21 mouse cellular contexts compared by ENCODE assay signal in the genomic region with DNA sequence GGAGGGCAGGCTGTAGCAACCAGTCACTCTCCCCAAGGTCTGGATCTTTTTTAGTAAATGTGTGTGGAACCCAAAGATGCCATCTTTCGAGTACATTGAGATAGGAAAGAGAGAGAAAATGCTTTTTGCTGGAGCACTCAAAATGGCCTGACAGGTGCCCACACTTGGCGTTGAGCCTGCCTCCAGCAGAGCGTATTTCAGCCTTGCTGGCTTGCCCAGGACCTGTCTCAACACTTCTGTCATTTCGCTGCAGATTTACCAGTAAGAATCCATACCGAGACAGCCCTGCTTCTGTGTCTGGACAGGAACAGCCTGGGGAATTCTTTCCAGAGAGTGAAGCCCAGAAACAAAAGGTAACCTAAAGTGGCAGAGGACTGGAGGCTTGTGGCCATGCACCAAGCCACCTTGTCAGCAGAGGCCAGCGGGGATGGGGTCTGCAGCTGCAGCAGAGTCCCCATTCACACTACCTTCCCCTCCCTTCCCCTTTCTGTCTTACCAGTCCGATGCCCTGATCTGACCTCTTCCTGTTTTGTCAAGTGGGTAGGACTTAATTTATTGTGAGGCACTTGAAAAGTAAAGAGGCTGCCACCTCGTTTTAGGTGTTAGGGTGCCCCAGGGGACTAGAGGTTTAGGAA. TPM values are rescaled to one million over a fixed set of nuclear protein-coding genes. Genes with fewer than 3 reads are reported as not detected.
DNase-seq lines count a peak whose midpoint lies in the region; ATAC-seq lines count a peak whose summit lies in the region.
"Had no signal": no experiment of that assay in that cellular context is flagged by ENCODE, and none has a peak within 500 bp of the region (broad histone marks: within the 10 kb centered on the region; RNA-seq: fewer than 3 reads in every experiment).

No protein-coding gene starts in this region.

- no peak overlapping the region for H3K4me3 ChIP-seq in midbrain, embryonic 11.5 days (ENCODE audit: low read depth, low read length)
- H3K4me3 ChIP-seq in midbrain, embryonic 15.5 days = no peak overlapping the region
- H3K4me3 ChIP-seq in forebrain, embryonic 14.5 days (ENCODE audit: low read depth, low read length) = no peak overlapping the region
- H3K4me3 ChIP-seq: embryonic facial prominence, embryonic 15.5 days; forebrain, embryonic 12.5 days; gastrocnemius, adult 2 months; heart, adult 2 months; hindbrain, embryonic 13.5 days; limb, embryonic 15.5 days; neural tube, embryonic 13.5 days had no signal

- no peak overlapping the region for H3K4me2 ChIP-seq in midbrain, embryonic 11.5 days
- no peak overlapping the region for H3K4me2 ChIP-seq in midbrain, embryonic 15.5 days
- H3K4me2 ChIP-seq in forebrain, embryonic 14.5 days (ENCODE audit: low read length) = no peak overlapping the region
- H3K4me2 ChIP-seq: embryonic facial prominence, embryonic 15.5 days; forebrain, embryonic 12.5 days; hindbrain, embryonic 13.5 days; limb, embryonic 15.5 days; neural tube, embryonic 13.5 days had no signal

- H3K27ac ChIP-seq in midbrain, embryonic 11.5 days (ENCODE audit: low read depth, low read length) = no peak overlapping the region
- no peak overlapping the region for H3K27ac ChIP-seq in midbrain, embryonic 15.5 days
- no peak overlapping the region for H3K27ac ChIP-seq in forebrain, embryonic 14.5 days (ENCODE audit: low read depth, low read length)
- H3K27ac ChIP-seq: embryonic facial prominence, embryonic 15.5 days; forebrain, embryonic 12.5 days; gastrocnemius, adult 2 months; heart, adult 2 months; hindbrain, embryonic 13.5 days; limb, embryonic 15.5 days; neural tube, embryonic 13.5 days had no signal

- WGBS in midbrain, embryonic 11.5 days = 59% methylated on average over 8 of the region's 8 CpGs
- WGBS in midbrain, embryonic 15.5 days = 59% methylated on average over 8 of the region's 8 CpGs
- 50% methylated on average over 8 of the region's 8 CpGs for WGBS in forebrain, embryonic 14.5 days

- no peaks in the 10 kb centered on the region for H3K36me3 ChIP-seq in midbrain, embryonic 11.5 days (ENCODE audit: control insufficient read depth, insufficient read depth, low read length)
- H3K36me3 ChIP-seq in midbrain, embryonic 15.5 days (replicated peaks) = no peaks in the 10 kb centered on the region
- no peaks in the 10 kb centered on the region for H3K36me3 ChIP-seq in splenic B cell, adult 2 months (ENCODE audit: control insufficient read depth, insufficient read depth, low read length, poor library complexity, severe bottlenecking)
- H3K36me3 ChIP-seq in forebrain, embryonic 14.5 days (ENCODE audit: control insufficient read depth, insufficient read depth, low read length) = no peaks in the 10 kb centered on the region
- H3K36me3 ChIP-seq: embryonic facial prominence, embryonic 15.5 days; forebrain, embryonic 12.5 days; hindbrain, embryonic 13.5 days; limb, embryonic 15.5 days; neural tube, embryonic 13.5 days had no signal

- H3K27me3 ChIP-seq in midbrain, embryonic 11.5 days (ENCODE audit: control insufficient read depth, insufficient read depth, low read length) = no peaks in the 10 kb centered on the region
- H3K27me3 ChIP-seq in midbrain, embryonic 15.5 days (replicated peaks) = no peaks in the 10 kb centered on the region
- no peaks in the 10 kb centered on the region for H3K27me3 ChIP-seq in splenic B cell, adult 2 months (ENCODE audit: control insufficient read depth, insufficient read depth, low read length, poor library complexity, severe bottlenecking)
- no peaks in the 10 kb centered on the region for H3K27me3 ChIP-seq in forebrain, embryonic 14.5 days (replicated peaks; ENCODE audit: control insufficient read depth, insufficient read depth, low read length)
- H3K27me3 ChIP-seq: embryonic facial prominence, embryonic 15.5 days had no signal

- H3K4me1 ChIP-seq in midbrain, embryonic 11.5 days (ENCODE audit: control insufficient read depth, insufficient read depth, low read length) = 0 out of 2 replicates have a peak, but pooled peaks cover 3% of the 10 kb centered on the region
- H3K4me1 ChIP-seq in midbrain, embryonic 15.5 days = no peaks in the 10 kb centered on the region
- H3K4me1 ChIP-seq in forebrain, embryonic 14.5 days (ENCODE audit: control insufficient read depth, insufficient read depth, low read length) = no peaks in the 10 kb centered on the region
- H3K4me1 ChIP-seq: embryonic facial prominence, embryonic 15.5 days; limb, embryonic 15.5 days; neural tube, embryonic 13.5 days had no signal

- H3K9ac ChIP-seq in midbrain, embryonic 11.5 days (ENCODE audit: low read length) = no peak overlapping the region
- no peak overlapping the region for H3K9ac ChIP-seq in midbrain, embryonic 15.5 days
- no peak overlapping the region for H3K9ac ChIP-seq in forebrain, embryonic 14.5 days (ENCODE audit: low read length)
- H3K9ac ChIP-seq: embryonic facial prominence, embryonic 15.5 days; forebrain, embryonic 12.5 days; hindbrain, embryonic 13.5 days; limb, embryonic 15.5 days; liver, postnatal 0 days; neural tube, embryonic 13.5 days had no signal

- DNase-seq in midbrain, embryonic 11.5 days (ENCODE audit: low spot score, missing footprints) = peak; percentile 61
- DNase-seq in cerebellum, adult 11-12 months = peak; percentile 85
- peak; percentile 85 to 86 for DNase-seq in cerebellum, postnatal 36 days
- DNase-seq in splenic B cell, adult 2 months (ENCODE audit: low read depth, low spot score) = peak; percentile 30
- no peak for DNase-seq in Muller cell, postnatal 12 days (ENCODE audit: inconsistent ontology term)
- no peak for DNase-seq in forebrain, embryonic 14.5 days (ENCODE audit: low spot score)
- DNase-seq: adrenal gland, postnatal 36 days; gastrocnemius, adult 2 months; heart, adult 2 months; kidney, adult 18-20 months; kidney, postnatal 36 days; liver, postnatal 0 days; lung, postnatal 4 days; midbrain, embryonic 14.5 days; thymus, adult 18-20 months had no signal

- no peaks in the 10 kb centered on the region for H3K9me3 ChIP-seq in midbrain, embryonic 11.5 days (ENCODE audit: control insufficient read depth, low read length)
- no peaks in the 10 kb centered on the region for H3K9me3 ChIP-seq in midbrain, embryonic 15.5 days
- H3K9me3 ChIP-seq in forebrain, embryonic 14.5 days (replicated peaks; ENCODE audit: control insufficient read depth, low read length) = no peaks in the 10 kb centered on the region
- H3K9me3 ChIP-seq: embryonic facial prominence, embryonic 15.5 days; forebrain, embryonic 12.5 days; hindbrain, embryonic 13.5 days; limb, embryonic 15.5 days; neural tube, embryonic 13.5 days had no signal

- ATAC-seq in midbrain, embryonic 11.5 days (ENCODE audit: low FRiP score) = no peak
- no peak for ATAC-seq in midbrain, embryonic 15.5 days (replicated peaks)
- ATAC-seq in forebrain, embryonic 14.5 days = no peak
- ATAC-seq: liver, postnatal 0 days had no signal

RNA-seq across cellular contexts. Expression of a gene that starts 26.4 kb away (rescaled TPM):
- polyA plus RNA-seq in midbrain, embryonic 11.5 days (2014; fragmentation: Nextera tagmentation; extraction: Ambion mirVana) = 0.55 and 0.80 TPM in 2 replicates
- 0.34 TPM in 2 replicates for polyA plus RNA-seq in midbrain, embryonic 15.5 days (2015; fragmentation: Nextera tagmentation; extraction: Ambion mirVana)
- polyA plus RNA-seq in forebrain, embryonic 14.5 days (2014; fragmentation: Nextera tagmentation; extraction: Ambion mirVana) = 0.53 and 0.64 TPM in 2 replicates

Comparison
In these comparisons a context has a peak if more than half of its experiments do, and no peak if none do; other contexts are left out.
1. DNase-seq: peak in midbrain, embryonic 11.5 days (single experiment), cerebellum, adult 11-12 months (single experiment), cerebellum, postnatal 36 days (2 of 2) and splenic B cell, adult 2 months (single experiment); none in Muller cell, postnatal 12 days (single experiment) and forebrain, embryonic 14.5 days (single experiment).